Mouse (Mus musculus) WW6 (cell line): ENCODE data around the gene Tmem222.
A peak's percentile ranks its signal among the peaks of the same experiment; 100 is the strongest.

Experiments used
- DNase-seq: peaks from one replicate; pipeline ENCODE4 v3.0.0-alpha.2; 2013; ENCODE audit warnings: low read depth, low spot score

The Tmem222 gene

GRCm38 (mm10) chr4:133251214-133251613, 26.4 kb downstream of the Tmem222 start:
- DNase-seq: no peak

DNA sequence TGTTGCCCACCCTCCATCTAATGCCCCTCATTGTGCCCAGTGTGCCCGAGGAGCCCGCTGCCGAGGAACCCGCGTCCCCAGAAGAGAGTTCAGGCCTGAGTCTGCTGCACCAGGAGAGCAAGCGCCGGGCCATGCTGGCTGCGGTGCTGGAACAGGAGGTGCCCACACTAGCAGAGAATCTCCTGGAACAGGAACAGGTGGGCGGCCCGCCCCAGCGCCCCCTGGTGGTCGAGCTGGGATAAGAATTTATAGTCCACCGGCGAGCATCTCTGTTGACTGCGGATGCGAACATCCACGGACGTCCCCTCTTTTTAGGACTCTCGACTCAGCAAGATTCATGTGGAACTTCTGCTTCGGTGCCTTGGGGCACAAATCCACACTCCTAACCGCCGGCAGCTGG, 27.0 kb downstream of the Tmem222 start:
- peak; percentile 64 for DNase-seq

DNA sequence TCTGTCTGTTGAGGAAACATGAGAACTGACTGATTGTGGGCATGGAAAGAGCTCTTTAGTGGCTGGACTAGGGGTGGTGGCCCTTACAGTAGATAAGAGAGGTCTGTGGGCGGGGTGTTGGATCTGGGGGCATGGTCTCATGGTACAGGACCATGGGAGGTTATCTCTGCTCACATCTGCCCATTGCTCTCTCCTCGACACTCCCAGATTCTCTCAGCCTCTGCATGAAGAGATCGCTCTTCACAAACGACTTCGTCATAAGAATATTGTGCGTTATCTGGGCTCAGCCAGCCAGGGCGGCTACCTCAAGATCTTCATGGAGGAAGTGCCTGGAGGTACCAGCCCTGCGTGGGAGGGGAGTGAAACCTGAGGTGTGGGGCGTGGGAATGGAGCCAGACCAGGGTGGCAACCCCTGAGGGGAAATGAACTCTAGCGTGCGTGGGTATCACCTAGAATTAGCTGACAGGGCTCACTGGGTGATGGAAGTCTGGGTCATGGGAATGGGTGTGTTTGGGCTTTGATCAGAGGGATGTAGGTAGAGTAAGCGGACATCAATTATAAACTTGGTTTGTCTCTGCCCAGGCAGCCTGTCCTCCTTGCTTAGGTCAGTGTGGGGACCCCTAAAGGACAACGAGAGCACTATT, 29.7 kb downstream of the Tmem222 start:
- DNase-seq: no peak

DNA sequence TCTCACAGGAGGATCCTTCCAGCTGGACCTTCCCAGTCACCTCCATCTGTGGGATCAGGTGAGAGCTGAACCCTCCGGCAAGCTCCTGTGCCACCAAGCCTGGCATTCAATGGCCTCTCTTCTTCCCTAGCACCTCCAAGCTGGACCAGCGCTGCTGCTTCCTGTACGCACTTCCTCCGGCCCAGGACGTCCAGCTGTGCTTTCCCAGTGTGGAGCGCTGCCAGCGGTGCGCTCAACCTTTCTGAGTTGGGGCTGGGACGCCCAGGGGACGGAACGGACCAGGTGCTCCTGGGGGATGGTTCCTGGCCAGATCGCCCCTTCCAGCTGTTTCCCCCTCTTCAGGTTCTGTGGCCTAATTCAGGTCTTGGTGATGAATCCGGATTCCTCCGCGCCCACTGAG, 30.5 kb downstream of the Tmem222 start:
- DNase-seq: no peak

DNA sequence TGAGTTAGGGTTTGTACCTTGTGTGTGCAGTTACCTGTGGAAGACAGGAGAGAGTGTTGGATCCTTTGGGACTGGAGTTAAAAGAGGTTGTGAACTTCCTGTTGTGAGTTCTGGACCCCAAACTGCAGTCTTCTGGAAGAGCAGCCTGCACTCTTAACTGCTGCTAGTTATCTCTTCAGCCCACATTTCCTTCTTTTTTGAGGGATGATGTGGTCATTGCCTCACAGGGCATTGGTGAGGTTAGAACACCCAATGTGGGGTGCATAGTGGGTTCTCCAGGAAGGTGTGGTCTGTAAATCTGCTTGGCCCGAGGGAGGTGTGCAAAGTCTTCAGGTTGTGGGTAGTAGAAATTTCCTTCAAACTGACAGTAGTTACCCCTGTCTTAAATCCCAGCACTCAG, 33.3 kb downstream of the Tmem222 start:
- DNase-seq: no peak

DNA sequence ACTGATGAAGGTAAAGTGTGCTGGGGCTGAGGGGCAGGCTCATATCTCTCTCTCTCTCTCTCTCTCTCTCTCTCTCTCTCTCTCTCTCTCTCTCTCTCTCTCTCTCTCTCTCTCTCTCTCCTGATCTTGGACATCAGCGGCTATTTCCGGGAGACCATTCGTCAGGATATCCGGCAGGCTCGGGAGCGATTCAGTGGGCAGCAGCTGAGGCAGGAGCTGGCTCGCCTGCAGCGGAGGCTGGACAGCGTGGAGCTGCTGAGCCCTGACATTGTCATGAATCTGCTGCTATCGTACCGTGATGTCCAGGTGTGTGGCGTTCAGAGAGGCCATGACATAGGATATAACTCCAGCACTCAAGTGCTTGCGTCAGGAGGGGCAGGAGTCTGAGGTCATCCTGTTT, 34.1 kb downstream of the Tmem222 start:
- DNase-seq: no peak

DNA sequence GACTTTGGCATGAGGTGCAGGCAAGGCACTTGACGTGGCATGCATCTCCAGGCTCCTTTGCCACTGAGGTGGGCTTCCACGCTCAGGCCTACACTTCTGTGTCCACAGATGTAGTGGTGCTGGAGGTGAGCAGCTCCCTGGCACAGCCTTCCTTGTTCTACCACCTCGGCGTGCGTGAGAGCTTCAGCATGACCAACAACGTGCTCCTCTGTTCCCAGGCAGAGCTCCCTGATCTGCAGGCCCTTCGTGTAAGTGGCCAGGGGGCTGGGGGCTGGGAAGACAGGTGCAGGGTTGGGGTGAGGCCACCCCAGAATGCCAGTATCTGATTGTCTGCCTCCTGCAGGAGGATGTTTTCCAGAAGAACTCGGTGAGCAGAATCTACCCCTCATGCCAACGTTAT, 34.9 kb downstream of the Tmem222 start:
- DNase-seq: no peak

GRCm38 (mm10) chr4:133241910-133242309, 35.7 kb downstream of the Tmem222 start:
- no peak for DNase-seq

GRCm38 (mm10) chr4:133240934-133241908, 36.4 kb downstream of the Tmem222 start:
- peak; percentile 59 for DNase-seq

DNA sequence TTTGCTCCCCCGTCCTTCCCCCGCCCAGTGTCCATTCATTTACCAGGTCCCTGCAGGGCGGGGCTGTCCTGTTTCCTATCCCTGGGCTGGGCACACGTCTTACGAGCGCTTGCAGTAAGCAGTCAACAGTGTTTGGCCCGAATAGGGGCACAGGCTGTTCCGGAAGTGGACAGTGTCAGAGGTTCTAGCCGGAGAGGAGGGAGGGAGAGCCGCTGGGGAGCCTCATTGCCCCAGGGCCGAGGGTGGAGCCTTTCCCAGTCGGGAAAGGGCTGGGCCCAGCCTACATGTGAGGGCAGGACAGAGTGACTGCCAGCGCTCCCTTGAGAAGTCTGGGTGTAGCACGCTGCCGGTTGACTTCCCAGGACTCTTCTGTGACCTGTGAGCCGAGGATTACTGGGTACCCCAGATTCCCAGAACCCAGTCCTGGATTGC, 37.1 kb downstream of the Tmem222 start, which contains the start of gene Map3k6:
Gene Map3k6, plus strand, starts transcription at position 329 of the 432 bp plus-strand sequence.
- no peak for DNase-seq

GRCm38 (mm10) chr4:133237911-133238310, 39.7 kb downstream of the Tmem222 start:
- DNase-seq: no peak

GRCm38 (mm10) chr4:133235415-133235814, 42.2 kb downstream of the Tmem222 start:
- no peak for DNase-seq

DNA sequence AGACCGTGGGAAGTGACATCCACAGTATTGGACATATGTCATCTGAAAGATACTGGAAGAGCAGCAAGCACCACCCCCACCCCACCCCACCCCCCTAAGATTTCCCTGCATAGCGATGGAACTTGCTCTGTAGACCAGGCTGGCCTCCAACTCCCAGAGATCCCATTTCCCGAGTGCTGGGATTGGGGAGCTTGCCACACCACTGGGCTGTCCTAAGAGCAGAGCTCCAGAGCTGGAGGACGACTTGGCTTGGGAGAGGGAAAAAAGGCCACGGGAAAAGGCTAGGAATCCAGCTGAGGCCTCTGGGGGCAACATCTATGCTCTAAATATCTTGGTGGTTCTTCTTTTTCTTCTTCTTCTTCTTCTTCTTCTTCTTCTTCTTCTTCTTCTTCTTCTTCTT, 42.8 kb downstream of the Tmem222 start:
- DNase-seq: no peak

DNA sequence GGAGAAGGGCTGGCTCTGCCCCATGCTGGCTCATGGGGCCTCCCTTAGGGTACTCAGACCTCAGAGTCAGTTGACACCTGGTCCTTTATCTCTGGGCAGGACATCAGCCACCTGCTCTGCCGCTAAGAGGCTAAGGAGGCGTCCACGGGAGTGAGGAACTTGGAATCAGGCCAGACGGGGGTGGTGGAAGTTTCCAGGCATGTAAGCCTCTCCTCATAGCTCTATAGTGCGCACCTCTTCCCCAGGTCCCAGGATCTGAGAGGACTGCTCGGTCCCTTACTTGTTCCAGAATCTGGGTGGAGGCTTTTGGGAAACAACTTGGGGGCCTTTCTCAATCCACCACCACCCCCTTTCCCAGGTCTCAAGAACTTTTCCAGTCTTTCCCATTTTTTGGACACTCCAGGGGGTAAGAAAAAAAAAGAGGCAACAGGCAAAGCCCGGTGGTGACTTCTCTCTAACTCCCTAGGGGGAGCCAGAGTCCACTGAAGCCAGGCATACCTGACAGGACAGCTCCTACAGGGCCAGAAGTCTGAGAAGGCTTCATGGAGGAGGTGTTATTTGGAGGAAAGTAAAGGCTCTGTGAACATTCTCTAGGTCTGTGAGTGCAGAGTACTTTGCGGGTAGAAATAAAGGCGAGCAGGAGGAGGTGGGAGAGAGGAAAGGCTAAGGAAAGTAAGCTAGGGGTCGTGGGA, 44.2 kb downstream of the Tmem222 start:
- no peak for DNase-seq

DNA sequence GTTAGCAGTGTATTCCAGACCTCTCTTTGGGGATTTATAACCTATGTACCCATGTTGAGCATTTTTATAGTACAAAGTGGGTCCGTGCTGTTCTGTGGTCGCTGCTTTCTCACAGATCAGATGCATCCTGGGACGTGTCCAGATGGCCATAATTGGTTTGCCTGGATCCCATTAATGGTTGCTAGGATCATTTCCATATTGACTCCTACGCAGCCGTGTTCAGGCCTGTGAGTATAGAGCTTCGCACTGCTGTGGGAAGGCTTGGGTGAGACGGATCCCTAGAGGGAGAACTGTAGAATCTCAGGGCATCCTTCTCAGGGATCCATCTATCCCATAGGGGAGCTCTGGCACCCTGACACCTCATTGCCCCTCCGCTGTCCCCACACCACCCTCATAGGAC, 48.0 kb downstream of the Tmem222 start:
- no peak for DNase-seq

DNA sequence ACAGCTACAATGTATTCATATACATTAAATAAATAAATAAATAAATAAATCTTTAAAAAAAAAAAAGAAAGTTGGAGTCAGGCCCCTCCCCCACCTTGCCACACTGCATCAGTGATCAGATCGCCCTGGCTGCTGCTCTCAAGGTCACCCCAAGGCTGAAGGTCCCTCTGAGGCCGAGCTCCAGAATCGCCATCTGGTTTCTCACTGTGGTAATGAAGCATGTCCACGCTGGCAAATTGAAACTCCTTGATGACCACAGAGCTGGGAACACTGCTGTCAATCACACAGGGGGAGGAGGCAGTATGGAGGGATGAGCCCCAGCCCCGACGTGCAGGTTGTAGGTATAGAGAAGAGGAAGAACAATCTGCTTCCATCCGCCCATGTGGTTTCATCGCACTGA, 50.0 kb downstream of the Tmem222 start:
- no peak for DNase-seq

DNA sequence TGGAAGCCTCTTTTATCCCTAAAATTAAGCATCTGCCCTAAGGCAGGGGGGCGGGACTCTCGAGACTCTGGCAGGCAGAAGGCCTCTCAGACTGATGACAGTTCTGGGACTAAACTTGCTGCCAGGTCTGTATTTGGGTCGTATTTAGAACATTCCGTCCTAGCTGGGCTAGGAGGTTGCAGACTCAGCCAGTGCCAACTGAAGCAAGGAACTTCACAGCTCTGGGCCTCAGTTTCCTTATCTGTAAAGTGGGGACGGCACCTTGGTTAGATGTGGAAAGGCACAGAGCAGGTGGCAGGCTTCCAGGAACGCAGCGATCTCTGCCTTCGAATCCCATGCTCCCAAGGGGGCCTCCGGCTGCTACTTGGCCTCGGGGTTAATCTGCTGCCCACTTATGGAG, 51.5 kb downstream of the Tmem222 start:
- no peak for DNase-seq

GRCm38 (mm10) chr4:133223875-133224274, 53.7 kb downstream of the Tmem222 start:
- no peak for DNase-seq

DNA sequence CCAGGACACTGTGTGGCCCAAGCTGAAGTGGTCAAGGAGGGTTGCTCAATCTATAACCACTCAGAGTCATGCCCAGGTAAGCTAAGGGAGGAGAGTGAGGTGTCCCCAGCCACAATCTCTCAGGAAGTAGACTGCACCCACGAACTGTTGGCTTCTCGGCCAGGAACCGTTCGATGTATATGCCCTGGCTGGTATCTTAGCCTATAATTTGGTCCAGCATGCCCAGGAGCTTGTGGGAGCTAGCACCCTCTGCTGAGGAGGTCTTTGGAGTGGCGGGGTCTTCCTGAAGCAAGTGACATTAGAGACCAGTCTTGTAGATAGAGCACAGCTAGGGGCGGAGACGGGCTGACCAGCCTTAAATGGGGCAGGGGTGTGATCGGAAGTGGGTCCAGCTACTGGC, 55.9 kb downstream of the Tmem222 start:
- DNase-seq: no peak

DNA sequence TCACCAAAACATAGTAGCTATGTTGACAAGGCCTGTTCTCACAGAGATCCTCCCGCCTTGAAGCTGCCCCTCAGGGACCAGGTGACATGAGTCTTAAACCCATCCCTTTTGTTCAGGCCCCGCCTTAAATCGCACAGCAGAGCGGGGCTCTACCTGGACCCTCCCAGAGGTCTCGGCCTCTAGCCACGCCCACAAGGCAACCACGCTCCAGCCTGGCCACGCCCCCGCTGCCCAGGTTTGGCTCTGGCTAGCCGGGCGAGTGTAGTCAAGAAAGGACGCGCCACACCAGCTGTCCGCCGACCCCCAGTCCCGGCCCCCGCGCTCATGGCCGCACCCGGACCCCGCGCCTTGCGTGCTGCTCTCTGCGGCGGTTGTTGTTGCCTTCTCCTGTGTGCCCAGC, 56.9 kb downstream of the Tmem222 start:
- DNase-seq: no peak

DNA sequence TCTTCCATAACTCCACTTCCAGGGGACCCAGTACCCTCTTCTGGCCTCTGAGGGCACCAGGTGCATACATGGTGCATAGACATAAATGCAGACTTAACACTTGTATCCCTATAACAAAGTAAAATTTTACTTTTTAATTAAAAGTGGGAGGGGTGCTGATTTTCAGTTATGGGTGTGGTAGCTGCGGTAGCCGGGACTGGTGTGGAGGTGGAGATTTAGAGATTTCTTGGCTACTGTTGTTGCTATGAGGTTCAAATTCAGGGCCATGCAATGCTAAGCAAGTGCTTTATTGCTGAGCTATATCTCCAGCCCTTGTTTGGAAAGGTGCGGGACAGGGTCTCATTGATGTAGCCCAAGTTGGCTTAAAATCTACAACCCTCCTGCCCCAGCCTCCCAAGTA, 58.8 kb downstream of the Tmem222 start:
- no peak for DNase-seq

GRCm38 (mm10) chr4:133217641-133218040, 60.0 kb downstream of the Tmem222 start:
- DNase-seq: no peak
